Mouse (Mus musculus) gastrocnemius, postnatal 14 days (tissue): Measurements from ENCODE around the gene Stip1. TPM values are rescaled to one million over a fixed set of nuclear protein-coding genes. Genes with fewer than 3 reads are reported as not detected.
A peak's percentile ranks its signal among the peaks of the same experiment; 100 is the strongest.

Experiments used
- DNase-seq: peaks from one replicate; pipeline ENCODE4 v3.0.0; 2021; ENCODE audit warnings: mixed read lengths
- intact Hi-C: fragments of 180-260 bp; cut with DNase I; formaldehyde crosslinking; loops from one replicate; pipeline ENCODE4 v1.15.1; 2025; ENCODE audit warnings: low total_unique reads
- total RNA-seq, 2 experiments: library from RNA; stranded (reverse); gene quantifications; 2 replicates each; pipeline ENCODE4 v1.2.3; 2021

The Stip1 gene
- total RNA-seq, 2 experiments from 2014 or later, result 80.3 to 92.4 TPM

- intact Hi-C loops, result no loop called here
- DNase-seq, result no peak
Observed at GRCm38 (mm10) chr19:6990712-6991111, 49.1 kb downstream of the Stip1 start.

DNA sequence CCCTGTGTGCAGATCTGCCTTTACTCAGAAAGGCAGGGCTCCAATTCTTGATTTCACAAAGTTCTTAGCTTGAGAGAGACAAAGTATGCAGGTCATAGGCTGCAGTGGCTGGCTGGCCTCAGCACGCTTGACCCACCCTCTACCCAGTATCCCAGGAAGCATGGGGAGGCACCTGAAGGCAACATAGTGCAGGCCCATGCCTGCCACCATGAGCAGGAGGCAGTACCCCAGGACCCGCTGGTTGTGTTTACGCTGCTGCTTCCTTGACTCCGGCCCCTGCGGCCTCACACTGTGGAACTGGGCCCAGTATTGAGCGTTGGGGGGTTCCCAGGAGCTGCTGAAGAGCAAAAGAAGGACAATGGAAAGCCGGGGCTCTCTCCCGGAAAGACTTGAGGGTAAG is 50.5 kb downstream of the Stip1 start:
- intact Hi-C loops, result no loop called here

GRCm38 (mm10) chr19:6987904-6988285 is 51.9 kb downstream of the Stip1 start:
- intact Hi-C loops, result no loop called here
- no peak for DNase-seq

More for the DNA sequence above, 50.5 kb downstream of the Stip1 start:
- no peak for DNase-seq

- intact Hi-C loops, result no loop called here
- DNase-seq, result peak; percentile 73
Observed at GRCm38 (mm10) chr19:6987061-6987903, 52.5 kb downstream of the Stip1 start, which contains the start of gene Vegfb. TSS of gene Vegfb (minus strand) at chr19:6987651.

DNA sequence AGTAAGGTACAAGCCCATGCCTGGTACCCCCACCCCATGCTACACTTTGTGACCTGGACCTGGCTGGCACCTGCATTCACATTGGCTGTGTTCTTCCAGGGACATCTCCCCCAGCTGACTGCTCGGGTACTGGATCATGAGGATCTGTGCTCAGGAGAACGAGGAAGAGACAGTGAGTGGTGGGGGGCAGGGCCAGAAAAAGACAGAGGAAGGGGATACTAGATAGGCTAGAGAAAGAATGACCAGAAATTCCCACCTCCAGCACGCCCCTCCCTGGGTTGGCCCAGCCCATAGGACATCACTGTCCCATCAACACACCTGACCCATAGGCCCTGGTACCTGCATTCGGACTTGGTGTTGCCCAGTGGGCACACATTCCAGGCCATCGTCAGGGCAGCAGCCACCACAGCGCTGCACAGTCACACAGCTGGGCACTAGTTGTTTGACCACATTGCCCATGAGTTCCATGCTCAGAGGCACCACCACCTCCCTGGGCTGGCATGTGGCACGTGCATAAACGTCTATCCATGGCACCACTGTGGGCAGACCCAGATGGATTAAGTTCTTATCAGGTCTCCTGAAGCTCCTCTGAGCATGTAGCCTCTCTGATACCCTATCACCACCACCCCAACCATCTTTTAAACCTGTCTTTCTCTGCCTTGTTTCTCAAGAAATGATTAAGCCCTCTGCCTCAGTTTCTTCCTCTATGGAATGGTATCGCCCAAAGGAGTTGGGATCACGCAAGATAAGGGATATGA is 53.6 kb downstream of the Stip1 start:
- DNase-seq, result no peak
- intact Hi-C loops, result no loop called here

DNA sequence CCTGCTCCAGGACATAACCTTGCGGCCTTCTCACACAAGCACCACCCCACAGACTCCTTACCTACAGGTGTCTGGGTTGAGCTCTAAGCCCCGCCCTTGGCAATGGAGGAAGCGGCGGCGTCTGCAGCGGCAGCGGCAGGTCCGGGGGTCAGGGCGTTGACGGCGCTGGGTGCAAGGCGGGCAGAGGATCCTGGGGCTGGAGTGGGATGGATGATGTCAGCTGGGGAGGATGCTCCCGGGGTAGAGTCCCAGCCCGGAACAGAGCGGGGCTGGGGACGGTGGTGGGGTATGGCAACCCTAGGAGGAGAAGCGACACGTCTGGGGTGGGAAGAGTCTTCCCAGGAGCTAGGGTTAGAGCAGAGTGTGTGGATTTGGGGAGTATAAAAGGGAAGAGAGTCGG is 54.5 kb downstream of the Stip1 start:
- no peak for DNase-seq
- intact Hi-C loops, result no loop called here

DNA sequence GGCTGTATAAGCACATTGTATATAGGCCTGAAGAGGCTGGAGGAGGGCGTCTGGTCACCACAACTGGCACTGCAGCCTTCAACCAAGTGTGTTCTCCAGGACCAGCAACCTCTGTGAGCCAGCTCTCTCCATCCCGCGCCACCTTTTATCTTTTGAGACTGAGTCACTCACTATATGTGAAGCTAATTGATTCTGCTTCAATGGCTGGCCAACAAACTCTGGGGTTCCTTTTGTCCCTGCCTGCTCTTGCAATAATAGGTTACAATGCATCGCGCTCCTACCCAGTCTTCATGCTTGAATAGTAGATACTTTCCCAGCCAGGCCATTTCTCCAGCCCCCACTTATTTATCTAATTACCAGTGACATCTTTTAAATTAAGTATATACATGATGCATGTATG is 56.1 kb downstream of the Stip1 start:
- DNase-seq, result no peak
- intact Hi-C loops, result no loop called here

DNA sequence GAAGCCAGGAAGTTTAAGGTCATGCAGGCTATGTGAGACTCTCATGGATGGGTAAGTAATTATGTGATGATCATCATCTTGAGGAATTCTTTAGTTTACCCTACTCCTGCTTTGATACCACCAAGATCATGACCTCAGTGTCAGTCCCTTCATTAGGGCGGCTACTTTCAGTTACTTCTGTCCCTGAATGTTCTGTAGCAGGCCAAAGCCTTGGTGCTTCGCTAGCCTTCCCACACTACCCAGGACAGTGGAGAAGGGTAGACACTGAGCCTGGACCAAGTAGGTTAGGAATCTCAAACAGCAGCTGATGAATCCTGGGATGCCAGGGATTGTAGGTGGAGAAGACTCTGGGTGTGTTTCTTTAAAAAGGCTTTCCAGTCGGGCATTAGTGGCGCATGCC is 58.3 kb downstream of the Stip1 start:
- intact Hi-C loops, result no loop called here
- no peak for DNase-seq

- intact Hi-C loops, result no loop called here
Observed at GRCm38 (mm10) chr19:6980381-6981093, 59.2 kb downstream of the Stip1 start, which contains the start of gene Fkbp2. TSS of gene Fkbp2 (minus strand) at chr19:6980501.

GRCm38 (mm10) chr19:6979486-6980380 is 60.0 kb downstream of the Stip1 start:
- peak; percentile 100 for DNase-seq
- intact Hi-C loops, result no loop called here

More at GRCm38 (mm10) chr19:6980381-6981093, 59.2 kb downstream of the Stip1 start, which contains the start of gene Fkbp2:
- DNase-seq, result peak; percentile 99

GRCm38 (mm10) chr19:6979001-6979479 is 60.7 kb downstream of the Stip1 start:
- DNase-seq, result no peak
- intact Hi-C loops, result no loop called here

DNA sequence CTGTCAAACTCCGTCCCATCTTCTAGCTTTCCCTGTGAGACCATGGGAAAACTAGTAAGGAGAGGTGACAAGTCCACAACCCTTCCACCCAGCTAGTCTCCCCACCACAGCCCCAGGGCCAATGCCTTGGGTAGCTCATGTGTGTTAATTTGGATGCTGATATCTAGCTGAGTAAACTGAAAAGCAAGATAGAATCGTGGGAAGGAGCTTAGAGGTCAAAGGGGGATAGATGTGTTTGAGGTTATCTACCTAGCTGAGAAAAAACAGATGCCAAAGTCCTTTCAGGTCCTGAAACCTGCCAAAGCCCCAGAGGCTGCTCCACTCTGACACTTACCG is 61.2 kb downstream of the Stip1 start:
- intact Hi-C loops, result no loop called here
- no peak for DNase-seq

GRCm38 (mm10) chr19:6977759-6978638 is 61.8 kb downstream of the Stip1 start:
- DNase-seq, result no peak

DNA sequence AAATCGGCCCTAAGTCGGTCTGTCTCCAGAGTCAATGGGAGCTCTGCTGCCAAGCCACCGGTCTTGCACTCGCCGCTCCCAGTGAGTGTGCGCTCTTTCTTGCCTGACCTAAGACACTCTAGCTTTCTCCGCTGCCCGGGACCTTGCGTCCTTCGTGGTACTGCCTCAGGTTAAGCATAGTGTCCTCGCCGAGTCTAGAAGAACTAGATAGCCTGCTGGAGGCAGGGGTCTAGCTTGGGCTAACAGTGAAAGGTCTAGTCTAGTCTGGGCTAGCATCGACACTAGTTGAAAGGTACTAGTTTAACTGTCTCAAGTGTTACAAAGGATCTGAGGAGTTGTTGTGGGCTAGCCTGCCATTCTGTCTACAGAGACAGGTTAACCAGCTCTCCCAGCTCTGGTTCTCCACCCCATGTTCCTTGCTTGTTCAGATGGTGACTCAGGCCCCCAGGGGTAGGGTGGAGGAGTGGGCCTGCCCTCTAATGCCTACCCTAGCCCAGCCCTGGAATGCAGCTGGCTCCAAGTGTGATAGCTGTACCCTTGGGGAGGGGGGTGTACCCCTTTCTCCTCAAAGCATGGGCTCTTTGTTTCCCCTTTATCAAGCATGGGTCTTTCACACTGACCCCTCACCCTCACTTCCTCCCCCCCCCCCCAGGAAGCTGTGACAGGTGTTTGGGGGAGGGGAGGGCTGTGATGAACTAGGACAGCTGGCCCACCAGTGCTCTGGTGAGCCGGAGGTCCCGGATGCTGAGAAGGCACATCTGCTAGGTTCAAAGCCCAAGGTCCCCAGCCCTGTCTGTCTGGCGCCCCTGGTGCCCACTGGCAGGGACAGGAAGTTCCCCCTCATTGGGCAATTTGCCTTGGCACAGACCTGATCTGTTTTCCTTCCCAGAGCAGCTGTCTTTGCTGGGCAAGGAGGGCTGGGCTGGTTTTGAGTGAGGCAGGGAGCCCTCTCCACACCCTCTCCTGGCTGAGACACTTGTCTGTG is 63.9 kb downstream of the Stip1 start, which contains the start of gene Plcb3:
TSS of gene Plcb3 (minus strand) at position 934 of the 985 bp plus-strand sequence.
- peak; percentile 86 for DNase-seq
- intact Hi-C loops, result no loop called here

More at GRCm38 (mm10) chr19:6977759-6978638, 61.8 kb downstream of the Stip1 start:
- intact Hi-C loops, result no loop called here

- intact Hi-C loops, result no loop called here
- peak; percentile 90 for DNase-seq
Observed at GRCm38 (mm10) chr19:6974211-6975205, 65.3 kb downstream of the Stip1 start, which contains the start of gene Ppp1r14b. TSS of gene Ppp1r14b (plus strand) at chr19:6974968.
